Comparison of ENCODE assay signal across 9 mouse cellular contexts in genomic region chr11:63918321-63919105, GRCm38 (mm10). TPM values are rescaled to one million over a fixed set of nuclear protein-coding genes. Genes with fewer than 3 reads are reported as not detected.
A peak's percentile ranks its signal among the peaks of the same experiment; 100 is the strongest.
DNase-seq lines count a peak whose midpoint lies in the region; ATAC-seq and TF ChIP-seq lines count a peak whose summit lies in the region.
"Had no signal": no experiment of that assay in that cellular context is flagged by ENCODE, and none has a peak within 500 bp of the region (broad histone marks: within the 10 kb centered on the region; RNA-seq: fewer than 3 reads in every experiment).

No protein-coding gene starts in this region.

- peak overlapping the region; percentile 91 for H3K4me2 ChIP-seq in intestine, embryonic 16.5 days (ENCODE audit: low read depth, low read length)
- H3K4me2 ChIP-seq in liver, embryonic 12.5 days = peak overlapping the region; percentile 58

- peak; percentile 42 for DNase-seq in lung, postnatal 36 days
- no peak for DNase-seq in lung, adult 2 months
- peak; percentile 74 for DNase-seq in yolk sac, embryonic 10.5 days (ENCODE audit: low spot score)
- DNase-seq in thymus, postnatal 4 days = no peak
- no peak for DNase-seq in adrenal gland, adult 18-20 months (ENCODE audit: low spot score in 2 of 2)

- H3K9ac ChIP-seq in intestine, embryonic 16.5 days (ENCODE audit: low read depth, low read length) = peak overlapping the region; percentile 69
- H3K9ac ChIP-seq in liver, embryonic 12.5 days = peak overlapping the region; percentile 74

- no peak for ATAC-seq in intestine, embryonic 16.5 days
- no peak for ATAC-seq in liver, embryonic 12.5 days
- no peak for ATAC-seq in frontal cortex, adult (ENCODE audit: low TSS enrichment)

- no peak overlapping the region for H3K4me3 ChIP-seq in lung, adult 2 months (replicated peaks; ENCODE audit: extremely low read depth, low read depth, low read length)
- H3K4me3 ChIP-seq in intestine, embryonic 16.5 days (ENCODE audit: low read length) = peak overlapping the region; percentile 65
- H3K4me3 ChIP-seq in liver, embryonic 12.5 days = peak overlapping the region; percentile 64
- H3K4me3 ChIP-seq: megakaryocyte, embryonic 14.5 days had no signal

- TF ChIP-seq POLR2A in lung, adult 2 months (IDR thresholded peaks at IDR 0.05; ENCODE audit: borderline replicate concordance, extremely low read depth, low read depth, low read length) = no peak

- peak overlapping the region; percentile 6; the same call in 1 of the 2 replicates for H3K27ac ChIP-seq in intestine, embryonic 16.5 days (ENCODE audit: low read length)
- H3K27ac ChIP-seq in liver, embryonic 12.5 days = peak overlapping the region; percentile 77

- H3K27me3 ChIP-seq in intestine, embryonic 16.5 days (replicated peaks; ENCODE audit: control insufficient read depth, insufficient read depth, low read length) = peaks cover 30% of the 10 kb centered on the region
- peaks cover 79% of the 10 kb centered on the region for H3K27me3 ChIP-seq in liver, embryonic 12.5 days (replicated peaks)

- peaks cover 4% of the 10 kb centered on the region; the same call in 1 of the 2 replicates for H3K4me1 ChIP-seq in lung, adult 2 months (ENCODE audit: control insufficient read depth, insufficient read depth, low read length)
- H3K4me1 ChIP-seq in intestine, embryonic 16.5 days (ENCODE audit: control insufficient read depth, insufficient read depth, low read length) = peaks cover 50% of the 10 kb centered on the region
- H3K4me1 ChIP-seq in liver, embryonic 12.5 days = peaks cover 19% of the 10 kb centered on the region

- H3K9me3 ChIP-seq in intestine, embryonic 16.5 days (ENCODE audit: control insufficient read depth, low read length) = no peaks in the 10 kb centered on the region
- H3K9me3 ChIP-seq in liver, embryonic 12.5 days (replicated peaks) = no peaks in the 10 kb centered on the region

- TF ChIP-seq CTCF in lung, adult 2 months (IDR thresholded peaks at IDR 0.05; ENCODE audit: insufficient read depth, low read length) = no peak

- no peaks in the 10 kb centered on the region for H3K36me3 ChIP-seq in intestine, embryonic 16.5 days (ENCODE audit: control insufficient read depth, insufficient read depth, low read length)
- H3K36me3 ChIP-seq in liver, embryonic 12.5 days = no peaks in the 10 kb centered on the region

- 62% methylated on average over 17 of the region's 17 CpGs for WGBS in lung, adult 2 months
- WGBS in intestine, embryonic 16.5 days = 29% methylated on average over 17 of the region's 17 CpGs
- WGBS in liver, embryonic 12.5 days (ENCODE audit: insufficient replicate concordance) = 29% methylated on average over 17 of the region's 17 CpGs

RNA-seq across cellular contexts. Expression of gene Hs3st3b1, which starts 3.6 kb away (rescaled TPM):
- polyA plus RNA-seq in lung, adult 2 months (2012; rRNA removed) = 5.5 and 6.3 TPM in 2 replicates
- 4.5 and 5.2 TPM in 2 replicates for polyA plus RNA-seq in intestine, embryonic 16.5 days (2015; fragmentation: Nextera tagmentation; extraction: Ambion mirVana)
- 23.7 and 25.0 TPM in 2 replicates for polyA plus RNA-seq in liver, embryonic 12.5 days (2016; fragmentation: Nextera tagmentation; extraction: Ambion mirVana)
- 1 to 10 TPM; 1.8 to 2.7 TPM for total RNA-seq in adrenal gland, adult 18-20 months (2021)

Comparison
In these comparisons a context has a peak if more than half of its experiments do, and no peak if none do; other contexts are left out.
1. DNase-seq: peak in lung, postnatal 36 days (single experiment) and yolk sac, embryonic 10.5 days (single experiment); none in lung, adult 2 months (single experiment), thymus, postnatal 4 days (single experiment) and adrenal gland, adult 18-20 months (0 of 2).